Mouse (Mus musculus): ENCODE data around the gene Dcaf6. TPM values are rescaled to one million over a fixed set of nuclear protein-coding genes. Genes with fewer than 3 reads are reported as not detected.

Dcaf6 gene
- 11.3 and 14.2 TPM in 2 replicates for polyA plus RNA-seq (2012; rRNA removed)

DNA sequence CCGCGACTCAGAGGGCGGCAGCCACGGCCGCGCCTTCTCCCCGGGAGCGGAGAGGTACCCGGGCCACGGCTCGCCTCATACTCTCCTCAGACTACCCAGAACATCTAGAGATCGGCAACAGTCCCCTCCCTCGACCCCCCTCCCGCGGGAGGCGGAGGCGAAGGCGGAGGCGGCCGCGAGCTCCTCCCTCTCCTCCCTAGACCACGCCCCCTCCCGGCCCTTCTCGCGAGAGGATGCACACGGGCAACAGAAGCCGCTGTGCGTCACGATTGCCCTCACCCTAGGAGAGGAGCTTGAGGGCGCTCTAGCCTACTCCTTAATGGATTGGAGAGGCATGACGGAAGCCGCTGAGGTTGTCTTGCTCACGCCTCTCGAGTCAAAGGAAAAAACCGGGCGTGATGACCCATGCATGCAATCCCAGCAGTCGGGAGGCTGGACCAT lies at the start of gene Dcaf6, which contains the start of gene Mpc2:
Gene Dcaf6, minus strand, starts transcription at position 116 of the 441 bp plus-strand sequence.
Gene Mpc2, plus strand, starts transcription at position 278 of the 441 bp plus-strand sequence.

DNA sequence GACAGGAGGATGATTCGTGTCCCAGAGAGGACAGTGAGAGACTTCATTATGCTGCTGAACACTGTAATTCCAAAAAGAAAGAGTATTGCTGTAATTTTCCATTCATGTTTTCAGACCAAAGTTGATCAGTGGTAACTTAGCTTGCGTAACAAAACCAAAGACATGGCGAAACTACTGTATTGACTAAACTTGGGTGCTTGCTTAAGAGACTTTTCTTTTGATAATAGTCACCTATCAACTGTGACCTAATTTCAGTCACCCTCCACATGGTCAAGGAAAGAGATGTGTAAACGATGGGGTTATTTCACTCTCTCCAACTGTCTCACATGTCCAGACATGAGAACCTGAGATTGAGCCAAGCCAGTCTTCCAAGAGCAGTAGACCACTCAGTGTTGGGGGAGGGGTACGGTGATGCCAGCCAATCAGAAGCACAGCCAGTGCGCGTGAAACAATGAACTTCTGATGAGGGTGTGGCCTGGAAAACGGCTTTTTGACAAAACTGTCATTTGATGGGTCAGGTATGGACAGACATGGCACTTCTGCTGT lies 24.5 kb upstream of the Dcaf6 start, which contains the start of gene Adcy10:
Gene Adcy10, plus strand, starts transcription at position 496 of the 546 bp plus-strand sequence.

DNA sequence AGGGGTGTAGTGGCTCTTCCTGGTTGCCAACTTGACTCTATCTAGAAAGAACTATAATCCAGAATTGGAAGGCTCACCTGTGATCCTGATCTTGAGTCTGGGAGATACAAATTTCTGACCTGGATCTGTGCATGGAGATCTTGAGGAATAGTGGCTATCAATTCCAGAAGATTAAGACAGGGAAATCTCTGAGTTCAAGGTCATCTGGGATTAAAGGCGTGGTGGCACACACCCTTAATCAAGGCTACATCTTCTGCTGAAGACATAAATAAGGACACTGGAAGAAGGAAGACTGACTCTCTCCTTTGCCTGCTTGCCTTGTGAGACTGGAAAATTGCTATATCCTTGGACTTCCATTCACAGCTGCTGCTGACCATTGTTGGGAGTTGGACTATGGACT lies 164.8 kb downstream of the Dcaf6 start, which contains the start of gene Gpr161:
Gene Gpr161, plus strand, starts transcription at position 301 of the 400 bp plus-strand sequence.

Other genes with a start within 250 kb of the Dcaf6 start
- gene Tiprl, start 223.5 kb downstream of the Dcaf6 start, polyA plus RNA-seq (2012; rRNA removed), result 25.3 and 26.9 TPM in 2 replicates
- gene Gpr161, start 164.7 kb downstream of the Dcaf6 start, polyA plus RNA-seq (2012; rRNA removed), result 2.8 and 4.7 TPM in 2 replicates
- gene Mpc2, start 162 bp upstream of the Dcaf6 start, polyA plus RNA-seq (2012; rRNA removed), result 90.3 and 90.6 TPM in 2 replicates
- not detected in 2 replicates for gene Adcy10, start 24.7 kb upstream of the Dcaf6 start, polyA plus RNA-seq (2012; rRNA removed)
- 44.2 and 54.2 TPM in 2 replicates for gene Mpzl1, start 174.1 kb upstream of the Dcaf6 start, polyA plus RNA-seq (2012; rRNA removed)
- gene Rcsd1, start 249.3 kb upstream of the Dcaf6 start, polyA plus RNA-seq (2012; rRNA removed), result 6.6 and 6.9 TPM in 2 replicates